Mouse (Mus musculus) hindbrain, embryonic 11.5 days (tissue): ENCODE measurements at regions not wholly inside any gene's neighbourhood (a gene's known extent, or its start where the extent isn't known, plus 50 kb on each side); places are given as distances from the start of the nearest gene placed in this dataset.

Experiments
- ATAC-seq: fragments of 200-750 bp; cut with Nextera tagmentation; 2 replicates; pipeline ENCODE4 v1.8.0; 2017; ENCODE audit warnings: mild to moderate bottlenecking, moderate TSS enrichment, moderate library complexity; ENCODE audit not compliant: low FRiP score
- DNase-seq: peaks from one replicate; pipeline ENCODE4 v3.0.0-alpha.2; 2015; ENCODE audit warnings: low spot score
- H3K27ac ChIP-seq: fragments of 300-500 bp; sonication (generic); 2 replicates; pipeline ENCODE4 v1.5.1; 2014; ENCODE audit warnings: mild to moderate bottlenecking, low read depth, low read length
- H3K27me3 ChIP-seq: fragments of 300-500 bp; sonication (generic); 2 replicates; pipeline ENCODE4 v1.6.1; 2014; ENCODE audit warnings: mild to moderate bottlenecking, low read length, moderate library complexity, mixed read lengths; ENCODE audit not compliant: control insufficient read depth, insufficient read depth
- H3K36me3 ChIP-seq: fragments of 300-500 bp; sonication (generic); 2 replicates; pipeline ENCODE4 v1.6.1; 2014; ENCODE audit warnings: mild to moderate bottlenecking, low read length, moderate library complexity, mixed read lengths; ENCODE audit not compliant: control insufficient read depth, insufficient read depth
- H3K4me1 ChIP-seq: fragments of 300-500 bp; sonication (generic); replicated peaks from 2 replicates; pipeline ENCODE4 v1.6.1; 2014; ENCODE audit warnings: low read length, mixed read lengths; ENCODE audit not compliant: control insufficient read depth, insufficient read depth
- H3K4me2 ChIP-seq: fragments of 300-500 bp; sonication (generic); replicated peaks from 2 replicates; pipeline ENCODE4 v1.6.1; 2014; ENCODE audit warnings: mild to moderate bottlenecking, low read depth, low read length
- H3K4me3 ChIP-seq: fragments of 300-500 bp; sonication (generic); 2 replicates; pipeline ENCODE4 v1.5.1; 2014; ENCODE audit warnings: low read depth, low read length
- H3K9ac ChIP-seq: fragments of 300-500 bp; sonication (generic); 2 replicates; pipeline ENCODE4 v1.6.1; 2014; ENCODE audit warnings: low read depth, low read length
- H3K9me3 ChIP-seq: fragments of 300-500 bp; sonication (generic); 2 replicates; pipeline ENCODE4 v1.6.1; 2016; ENCODE audit warnings: low read length; ENCODE audit not compliant: control insufficient read depth
- WGBS: fragments of 180-500 bp; shearing (Covaris S2); extraction: QIAGEN DNeasy Blood & Tissue Kit; methylation state at CpG from one replicate; pipeline ENCODE4 v1.1.7; 2014; 5-methylcytosine and 5-hydroxymethylcytosine counted together

DNA sequence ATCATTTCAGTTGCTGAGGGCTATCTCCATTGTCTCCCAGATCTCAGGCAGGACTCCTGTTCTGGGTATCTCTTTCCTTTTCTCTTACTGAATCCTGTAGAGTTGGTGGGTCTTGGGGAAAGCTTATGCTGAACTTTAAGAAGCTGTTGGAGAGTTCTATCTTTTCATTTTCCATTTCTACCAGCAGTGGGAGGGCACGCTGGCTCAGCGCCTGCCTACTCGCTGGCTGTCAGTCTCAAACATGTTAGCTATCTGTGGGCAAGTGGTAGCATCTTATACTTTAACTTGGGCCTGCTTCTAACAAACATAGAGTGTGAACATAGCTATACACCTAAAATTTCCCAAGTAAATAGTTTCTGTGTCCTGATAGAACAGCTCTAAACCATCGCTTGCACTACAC, 125.2 kb upstream of the Pum3 start:
- WGBS, result 89% methylated on average over 4 of the region's 4 CpGs
- Histone ChIP-seq H3K27me3 (no peaks in the 10 kb centered on the region), H3K9ac (no peak overlapping the region), H3K4me1 (no peaks in the 10 kb centered on the region), H3K4me2 (no peak overlapping the region), H3K36me3 (no peaks in the 10 kb centered on the region), H3K9me3 (no peaks in the 10 kb centered on the region), H3K4me3 (no peak overlapping the region), H3K27ac (no peak overlapping the region)
- no peak for ATAC-seq
- no peak for DNase-seq

- H3K4me3 ChIP-seq, result no peak overlapping the region
- H3K36me3 ChIP-seq, result no peaks in the 10 kb centered on the region
- ATAC-seq (no peak), DNase-seq (no peak)
- H3K4me2 ChIP-seq, result no peak overlapping the region
- no peaks in the 10 kb centered on the region for H3K9me3 ChIP-seq
- H3K4me1 ChIP-seq, result no peaks in the 10 kb centered on the region
- H3K27me3 ChIP-seq, result no peaks in the 10 kb centered on the region
- no peak overlapping the region for H3K27ac ChIP-seq
- H3K9ac ChIP-seq, result no peak overlapping the region
- WGBS, result 80% methylated on average over 11 of the region's 11 CpGs
Measured at GRCm38 (mm10) chr19:27553266-27553665, 123.6 kb upstream of the Pum3 start.

GRCm38 (mm10) chr19:27537746-27538145, 108.1 kb upstream of the Pum3 start:
- Histone ChIP-seq H3K4me1 (no peaks in the 10 kb centered on the region), H3K36me3 (no peaks in the 10 kb centered on the region), H3K27me3 (no peaks in the 10 kb centered on the region), H3K4me3 (no peak overlapping the region), H3K9ac (no peak overlapping the region), H3K27ac (no peak overlapping the region), H3K4me2 (no peak overlapping the region), H3K9me3 (no peaks in the 10 kb centered on the region)
- ATAC-seq, result no peak
- 89% methylated on average over 3 of the region's 3 CpGs for WGBS
- DNase-seq, result no peak

DNA sequence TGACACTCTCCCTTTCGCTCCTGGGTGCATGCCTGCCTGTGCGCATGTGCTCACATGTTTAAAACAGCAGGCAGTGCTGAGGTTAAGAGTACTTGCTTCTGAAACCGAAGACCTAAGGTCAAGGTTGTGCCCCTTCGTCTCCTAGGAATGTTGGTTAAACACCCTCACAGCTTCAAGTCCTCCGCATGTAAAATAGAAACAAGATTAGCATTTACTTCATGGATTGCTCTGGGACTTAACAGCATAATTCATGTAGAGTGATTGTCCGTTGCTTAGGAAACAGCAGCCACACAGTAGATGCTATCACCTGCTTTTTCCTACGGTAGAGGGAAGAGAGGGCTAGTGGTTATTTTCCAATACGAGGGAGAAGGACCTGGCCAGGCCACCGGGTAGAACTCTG, 107.4 kb upstream of the Pum3 start:
- ATAC-seq, result no peak
- Histone ChIP-seq H3K4me1 (no peaks in the 10 kb centered on the region), H3K36me3 (no peaks in the 10 kb centered on the region), H3K27me3 (no peaks in the 10 kb centered on the region), H3K9ac (no peak overlapping the region), H3K4me2 (no peak overlapping the region), H3K4me3 (no peak overlapping the region), H3K27ac (no peak overlapping the region), H3K9me3 (no peaks in the 10 kb centered on the region)
- DNase-seq, result no peak
- 56% methylated on average over 9 of the region's 9 CpGs for WGBS

GRCm38 (mm10) chr19:27527940-27528558, 98.4 kb upstream of the Pum3 start:
- Histone ChIP-seq H3K27ac (no peak overlapping the region), H3K27me3 (no peaks in the 10 kb centered on the region), H3K4me3 (no peak overlapping the region), H3K4me1 (no peaks in the 10 kb centered on the region), H3K9ac (no peak overlapping the region), H3K4me2 (no peak overlapping the region), H3K36me3 (no peaks in the 10 kb centered on the region), H3K9me3 (no peaks in the 10 kb centered on the region)
- DNase-seq (no peak), ATAC-seq (no peak)
- 87% methylated on average over 6 of the region's 6 CpGs for WGBS

GRCm38 (mm10) chr19:27519326-27520061, 89.9 kb upstream of the Pum3 start:
- Histone ChIP-seq H3K27ac (no peak overlapping the region), H3K36me3 (no peaks in the 10 kb centered on the region), H3K27me3 (no peaks in the 10 kb centered on the region), H3K9ac (no peak overlapping the region), H3K4me1 (no peaks in the 10 kb centered on the region), H3K4me2 (no peak overlapping the region), H3K9me3 (no peaks in the 10 kb centered on the region), H3K4me3 (no peak overlapping the region)
- DNase-seq (no peak), ATAC-seq (no peak)
- 74% methylated on average over 5 of the region's 5 CpGs for WGBS

DNA sequence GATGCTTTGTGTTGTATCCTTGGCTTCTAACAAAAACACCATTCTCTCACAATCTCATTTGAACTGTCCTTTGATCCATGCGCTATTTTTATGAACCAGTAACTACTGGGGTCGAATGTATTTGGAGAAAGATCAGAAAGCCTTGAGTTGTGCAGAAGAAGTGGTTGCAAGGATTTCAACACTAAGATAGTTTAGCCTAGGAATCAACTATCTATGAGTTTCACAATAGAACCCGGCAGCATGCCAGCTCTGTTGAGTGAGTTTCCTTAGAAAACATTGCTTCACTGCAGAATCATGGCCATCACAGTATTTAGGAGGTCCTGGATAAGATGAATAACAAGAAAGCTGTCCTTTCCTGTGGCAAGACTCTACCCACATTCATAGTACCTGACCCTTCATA, 84.6 kb upstream of the Pum3 start:
- no peak for ATAC-seq
- H3K4me1 ChIP-seq, result no peaks in the 10 kb centered on the region
- H3K27me3 ChIP-seq, result no peaks in the 10 kb centered on the region
- H3K9me3 ChIP-seq, result no peaks in the 10 kb centered on the region
- no peak overlapping the region for H3K27ac ChIP-seq
- H3K36me3 ChIP-seq, result no peaks in the 10 kb centered on the region
- H3K9ac ChIP-seq, result no peak overlapping the region
- no peak overlapping the region for H3K4me3 ChIP-seq
- no peak for DNase-seq
- no peak overlapping the region for H3K4me2 ChIP-seq
- 80% methylated on average over 3 of the region's 3 CpGs for WGBS

- H3K4me2 ChIP-seq, result no peak overlapping the region
- ATAC-seq (no peak), DNase-seq (no peak)
- no peak overlapping the region for H3K27ac ChIP-seq
- 83% methylated on average over 1 of the region's 1 CpGs for WGBS
- H3K9ac ChIP-seq, result no peak overlapping the region
- no peaks in the 10 kb centered on the region for H3K4me1 ChIP-seq
- H3K27me3 ChIP-seq, result no peaks in the 10 kb centered on the region
- no peaks in the 10 kb centered on the region for H3K36me3 ChIP-seq
- no peaks in the 10 kb centered on the region for H3K9me3 ChIP-seq
- no peak overlapping the region for H3K4me3 ChIP-seq
Measured at GRCm38 (mm10) chr19:27513535-27513934, 83.9 kb upstream of the Pum3 start.

DNA sequence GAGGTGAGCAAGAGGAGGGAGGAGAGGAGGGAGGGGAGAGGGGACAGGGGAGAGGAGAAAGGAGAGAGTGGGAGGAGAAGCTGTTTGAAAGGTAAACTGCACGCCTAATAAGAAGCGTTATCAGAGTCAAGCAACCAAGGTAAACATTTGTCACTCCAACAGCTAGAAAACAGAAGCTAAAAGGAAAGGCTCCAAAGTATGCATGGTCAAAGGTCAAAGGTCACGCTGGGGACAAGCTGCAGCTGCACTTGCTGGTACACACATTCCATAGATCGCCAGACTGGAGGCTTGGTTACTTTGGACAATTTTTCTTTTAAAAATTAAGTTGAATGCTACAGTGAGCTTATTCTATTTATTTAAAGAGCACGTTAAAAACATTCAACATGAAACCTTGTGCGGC, 81.7 kb upstream of the Pum3 start:
- Histone ChIP-seq H3K36me3 (no peaks in the 10 kb centered on the region), H3K4me1 (no peaks in the 10 kb centered on the region), H3K27me3 (no peaks in the 10 kb centered on the region), H3K4me2 (no peak overlapping the region), H3K9me3 (no peaks in the 10 kb centered on the region), H3K4me3 (no peak overlapping the region), H3K27ac (no peak overlapping the region), H3K9ac (no peak overlapping the region)
- 31% methylated on average over 6 of the region's 6 CpGs for WGBS
- ATAC-seq, result no peak
- peak; percentile 29 for DNase-seq
